ENCODE assay signal across 8 mouse cellular contexts in genomic region chr11:3853481-3854034, GRCm38 (mm10). TPM values are rescaled to one million over a fixed set of nuclear protein-coding genes. Genes with fewer than 3 reads are reported as not detected.
DNase-seq lines count a peak whose midpoint lies in the region; ATAC-seq and TF ChIP-seq lines count a peak whose summit lies in the region.

No protein-coding gene starts in this region.

- no peak for ATAC-seq in limb, embryonic 14.5 days (ENCODE audit: low FRiP score, low read depth)
- no peak for ATAC-seq in intestine, embryonic 16.5 days

- no peaks in the 10 kb centered on the region for H3K4me1 ChIP-seq in limb, embryonic 14.5 days (ENCODE audit: control insufficient read depth, insufficient read depth, low read length)
- no peaks in the 10 kb centered on the region for H3K4me1 ChIP-seq in limb, embryonic 10.5 days
- H3K4me1 ChIP-seq in intestine, embryonic 16.5 days (ENCODE audit: control insufficient read depth, insufficient read depth, low read length): no peaks in the 10 kb centered on the region

- intact Hi-C loops in heart, postnatal 10 days (cut with DNase I): no loop called here
- intact Hi-C loops in left cerebral cortex, postnatal 36 days (cut with DNase I): loop anchor here (2.0 kb wide), 1 partner anchor 21 kb away; no protein-coding TSS in a partner anchor

- no peak overlapping the region for H3K4me3 ChIP-seq in limb, embryonic 14.5 days (replicated peaks; ENCODE audit: low read length)
- H3K4me3 ChIP-seq in limb, embryonic 10.5 days: no peak overlapping the region
- no peak overlapping the region for H3K4me3 ChIP-seq in intestine, embryonic 16.5 days (ENCODE audit: low read length)

- H3K4me2 ChIP-seq in limb, embryonic 14.5 days (replicated peaks; ENCODE audit: low read depth, low read length, severe bottlenecking): no peak overlapping the region
- no peak overlapping the region for H3K4me2 ChIP-seq in intestine, embryonic 16.5 days (ENCODE audit: low read depth, low read length)

- peak; percentile 21 for DNase-seq in limb, embryonic 14.5 days (ENCODE audit: low spot score)
- no peak for DNase-seq in limb, embryonic 10.5 days (ENCODE audit: low spot score)
- peak; percentile 98 for DNase-seq in cerebellum, adult 9-10 months
- DNase-seq in heart, postnatal 10 days: peak; percentile 81 to 82
- DNase-seq in left cerebral cortex, postnatal 36 days (ENCODE audit: low spot score in 2 of 2): peak; percentile 76 to 81
- no peak for DNase-seq in spleen, postnatal 10 days (ENCODE audit: low spot score in 2 of 2)
- DNase-seq in thymus, postnatal 14 days: no peak

- WGBS in limb, embryonic 14.5 days: 57% methylated on average over 5 of the region's 5 CpGs
- 90% methylated on average over 5 of the region's 5 CpGs for WGBS in limb, embryonic 10.5 days
- 66% methylated on average over 5 of the region's 5 CpGs for WGBS in intestine, embryonic 16.5 days

- no peak overlapping the region for H3K9ac ChIP-seq in limb, embryonic 14.5 days (ENCODE audit: low read depth, low read length, severe bottlenecking)
- H3K9ac ChIP-seq in intestine, embryonic 16.5 days (ENCODE audit: low read depth, low read length): no peak overlapping the region

- H3K9me3 ChIP-seq in limb, embryonic 14.5 days (ENCODE audit: control insufficient read depth, low read length): no peaks in the 10 kb centered on the region
- H3K9me3 ChIP-seq in limb, embryonic 10.5 days (replicated peaks): no peaks in the 10 kb centered on the region
- H3K9me3 ChIP-seq in intestine, embryonic 16.5 days (ENCODE audit: control insufficient read depth, low read length): no peaks in the 10 kb centered on the region

- H3K27ac ChIP-seq in limb, embryonic 14.5 days (replicated peaks; ENCODE audit: low read depth, low read length): no peak overlapping the region
- no peak overlapping the region for H3K27ac ChIP-seq in limb, embryonic 10.5 days
- no peak overlapping the region for H3K27ac ChIP-seq in intestine, embryonic 16.5 days (ENCODE audit: low read length)

- no peaks in the 10 kb centered on the region for H3K27me3 ChIP-seq in limb, embryonic 14.5 days (ENCODE audit: control insufficient read depth, insufficient read depth, low read length)
- no peaks in the 10 kb centered on the region for H3K27me3 ChIP-seq in limb, embryonic 10.5 days (ENCODE audit: low read depth, poor library complexity, severe bottlenecking)
- no peaks in the 10 kb centered on the region for H3K27me3 ChIP-seq in intestine, embryonic 16.5 days (replicated peaks; ENCODE audit: control insufficient read depth, insufficient read depth, low read length)

- H3K36me3 ChIP-seq in limb, embryonic 14.5 days (ENCODE audit: control insufficient read depth, insufficient read depth, low read length): no peaks in the 10 kb centered on the region
- H3K36me3 ChIP-seq in limb, embryonic 10.5 days: no peaks in the 10 kb centered on the region
- no peaks in the 10 kb centered on the region for H3K36me3 ChIP-seq in intestine, embryonic 16.5 days (ENCODE audit: control insufficient read depth, insufficient read depth, low read length)

- TF ChIP-seq POLR2A in limb, embryonic 14.5 days (IDR thresholded peaks at IDR 0.05; ENCODE audit: borderline replicate concordance, extremely low read depth, insufficient read depth, insufficient read length): no peak

RNA-seq across cellular contexts. Expression of gene Osbp2, which starts 10.1 kb away (rescaled TPM):
- polyA plus RNA-seq in limb, embryonic 14.5 days (2012; rRNA removed): 0.77 and 0.86 TPM in 2 replicates
- polyA plus RNA-seq in limb, embryonic 14.5 days (2014; fragmentation: Nextera tagmentation; extraction: Ambion mirVana): 1.3 and 1.5 TPM in 2 replicates
- 0.23 and 0.34 TPM in 2 replicates for polyA plus RNA-seq in limb, embryonic 10.5 days (2016; fragmentation: Nextera tagmentation; extraction: Ambion mirVana)
- total RNA-seq in heart, postnatal 10 days (2021): 1 to 10 TPM; 5.6 to 6.1 TPM
- 100 to 1,000 TPM; 128 to 164 TPM for total RNA-seq in left cerebral cortex, postnatal 36 days (2021)
- polyA plus RNA-seq in intestine, embryonic 16.5 days (2015; fragmentation: Nextera tagmentation; extraction: Ambion mirVana): 0.28 and 0.45 TPM in 2 replicates

RNA-seq across cellular contexts. Expression of gene 4921536K21Rik, which starts 41.3 kb away (rescaled TPM):
- polyA plus RNA-seq in limb, embryonic 14.5 days (2012; rRNA removed): 0.23 and 0.31 TPM in 2 replicates
- polyA plus RNA-seq in limb, embryonic 14.5 days (2014; fragmentation: Nextera tagmentation; extraction: Ambion mirVana): 0.10 TPM in 1 of 2 replicates, not detected in the other
- 0.67 and 0.70 TPM in 2 replicates for polyA plus RNA-seq in limb, embryonic 10.5 days (2016; fragmentation: Nextera tagmentation; extraction: Ambion mirVana)
- under 1 TPM; 0.32 to 0.38 TPM for total RNA-seq in heart, postnatal 10 days (2021)
- under 1 TPM; 0.32 to 0.70 TPM for total RNA-seq in left cerebral cortex, postnatal 36 days (2021)
- 0.37 and 0.39 TPM in 2 replicates for polyA plus RNA-seq in intestine, embryonic 16.5 days (2015; fragmentation: Nextera tagmentation; extraction: Ambion mirVana)

RNA-seq across cellular contexts. Expression of gene Dusp18, which starts 41.5 kb away (rescaled TPM):
- 6.3 and 7.6 TPM in 2 replicates for polyA plus RNA-seq in limb, embryonic 14.5 days (2012; rRNA removed)
- polyA plus RNA-seq in limb, embryonic 14.5 days (2014; fragmentation: Nextera tagmentation; extraction: Ambion mirVana): 8.0 and 8.5 TPM in 2 replicates
- polyA plus RNA-seq in limb, embryonic 10.5 days (2016; fragmentation: Nextera tagmentation; extraction: Ambion mirVana): 12.9 and 17.0 TPM in 2 replicates
- total RNA-seq in heart, postnatal 10 days (2021): 10 to 100 TPM; 30.3 to 41.9 TPM
- total RNA-seq in left cerebral cortex, postnatal 36 days (2021): 10 to 100 TPM; 23.7 to 26.4 TPM
- 5.2 and 5.6 TPM in 2 replicates for polyA plus RNA-seq in intestine, embryonic 16.5 days (2015; fragmentation: Nextera tagmentation; extraction: Ambion mirVana)

Comparison
In these comparisons a context has a peak if more than half of its experiments do, and no peak if none do; other contexts are left out.
1. DNase-seq: peak in limb, embryonic 14.5 days (single experiment), cerebellum, adult 9-10 months (single experiment), heart, postnatal 10 days (2 of 2) and left cerebral cortex, postnatal 36 days (2 of 2); none in limb, embryonic 10.5 days (single experiment), spleen, postnatal 10 days (0 of 2) and thymus, postnatal 14 days (single experiment).